Mouse (Mus musculus): Measurements from ENCODE around the gene Nol8.

- no peak for TF ChIP-seq POLR2A (IDR thresholded peaks at IDR 0.05; ENCODE audit: control insufficient read depth, low read depth, low read length)
- no peak for TF ChIP-seq CTCF (IDR thresholded peaks at IDR 0.05; ENCODE audit: control insufficient read depth, insufficient read depth, insufficient replicate concordance, low read depth, low read length)
These were observed 29.7 kb upstream of the Nol8 start for GRCm38 (mm10) chr13:49623216-49623615.

Data from testis, adult 2 months (tissue).